Mouse (Mus musculus) ES-E14 (cell line): Measurements from ENCODE around the gene Aars2. TPM values are rescaled to one million over a fixed set of nuclear protein-coding genes. Genes with fewer than 3 reads are reported as not detected.
A peak's percentile ranks its signal among the peaks of the same experiment; 100 is the strongest.

ENCODE experiments used
- DNase-seq: peaks from one replicate; pipeline ENCODE4 v3.0.0-alpha.2; 2013; ENCODE audit warnings: low read depth, low spot score
- H3K27ac ChIP-seq: 2 replicates; pipeline ENCODE4 v1.5.1; 2012; ENCODE audit warnings: low read depth, mild to moderate bottlenecking, low read length, moderate library complexity, mixed read lengths; ENCODE audit not compliant: poor library complexity, insufficient read depth, severe bottlenecking
- H3K36me3 ChIP-seq: 2 replicates; pipeline ENCODE4 v1.6.1; 2012; ENCODE audit warnings: mild to moderate bottlenecking, low read length, moderate library complexity, mixed read lengths; ENCODE audit not compliant: control insufficient read depth, poor library complexity, insufficient read depth, severe bottlenecking
- H3K4me1 ChIP-seq, 2 experiments: fragments of 150-350 bp in 1 of 2; sonication (generic) in 1 of 2; 2 replicates each; pipeline ENCODE4 v1.6.1; 2012; ENCODE audit warnings: low read length in 2 of 2, mild to moderate bottlenecking in 1 of 2, mixed read lengths in 1 of 2; ENCODE audit not compliant: control insufficient read depth in 2 of 2, insufficient read depth in 2 of 2, poor library complexity in 1 of 2
- H3K4me3 ChIP-seq, 2 experiments: fragments of 150-350 bp in 1 of 2; sonication (generic) in 1 of 2; 2 replicates each; pipeline ENCODE4 v1.5.1; 2012; ENCODE audit warnings: low read length in 2 of 2, low read depth in 1 of 2, mild to moderate bottlenecking in 1 of 2, mixed read lengths in 1 of 2; ENCODE audit not compliant: insufficient read depth in 1 of 2, poor library complexity in 1 of 2, severe bottlenecking in 1 of 2
- H3K9ac ChIP-seq: 2 replicates; pipeline ENCODE4 v1.6.1; 2012; ENCODE audit warnings: low read depth, mild to moderate bottlenecking, low read length, mixed read lengths; ENCODE audit not compliant: poor library complexity, insufficient read depth, severe bottlenecking
- H3K9me3 ChIP-seq: fragments of 150-350 bp; sonication (generic); 2 replicates; pipeline ENCODE4 v1.6.1; 2012; ENCODE audit warnings: low read depth, mild to moderate bottlenecking, low read length; ENCODE audit not compliant: control insufficient read depth, insufficient read depth
- CHD2 ChIP-seq: IDR thresholded peaks from 2 replicates; pipeline ENCODE4 v1.6.1; 2014; ENCODE audit warnings: mild to moderate bottlenecking, low read depth, low read length, inconsistent platforms
- HCFC1 ChIP-seq: IDR thresholded peaks from 2 replicates; pipeline ENCODE4 v1.6.1; 2012; ENCODE audit warnings: low read length, inconsistent platforms, borderline replicate concordance; ENCODE audit not compliant: insufficient read depth
- MAFK ChIP-seq: IDR thresholded peaks from 2 replicates; pipeline ENCODE4 v1.6.1; 2014; ENCODE audit warnings: mild to moderate bottlenecking, low read depth, low read length, inconsistent platforms; ENCODE audit not compliant: insufficient read depth
- ZC3H11A ChIP-seq: IDR thresholded peaks from 2 replicates; pipeline ENCODE4 v1.6.1; 2012; ENCODE audit warnings: low read depth, mild to moderate bottlenecking, inconsistent platforms, low read length, borderline replicate concordance
- ZNF384 ChIP-seq: IDR thresholded peaks from 2 replicates; pipeline ENCODE4 v1.6.1; 2012; ENCODE audit warnings: low read depth, low read length, inconsistent platforms
- in situ Hi-C, 2 experiments: fragments of 600-800 bp; cut with MboI; formaldehyde crosslinking; loops; one replicate each; pipeline ENCODE4 v1.15.1; 2025; ENCODE audit warnings: low sequenced_read_pairs in 2 of 2, inconsistent platforms in 1 of 2; ENCODE audit not compliant: unreplicated experiment in 2 of 2
- total RNA-seq: library from RNA; depleted of rRNA; stranded (reverse); fragments of 300-350 nt; gene quantifications from 2 replicates; pipeline ENCODE4 v1.2.3, GENCODE M21; 2012; rRNA removed

Gene Aars2
- total RNA-seq, 1 experiment, result 36.6 TPM

DNA sequence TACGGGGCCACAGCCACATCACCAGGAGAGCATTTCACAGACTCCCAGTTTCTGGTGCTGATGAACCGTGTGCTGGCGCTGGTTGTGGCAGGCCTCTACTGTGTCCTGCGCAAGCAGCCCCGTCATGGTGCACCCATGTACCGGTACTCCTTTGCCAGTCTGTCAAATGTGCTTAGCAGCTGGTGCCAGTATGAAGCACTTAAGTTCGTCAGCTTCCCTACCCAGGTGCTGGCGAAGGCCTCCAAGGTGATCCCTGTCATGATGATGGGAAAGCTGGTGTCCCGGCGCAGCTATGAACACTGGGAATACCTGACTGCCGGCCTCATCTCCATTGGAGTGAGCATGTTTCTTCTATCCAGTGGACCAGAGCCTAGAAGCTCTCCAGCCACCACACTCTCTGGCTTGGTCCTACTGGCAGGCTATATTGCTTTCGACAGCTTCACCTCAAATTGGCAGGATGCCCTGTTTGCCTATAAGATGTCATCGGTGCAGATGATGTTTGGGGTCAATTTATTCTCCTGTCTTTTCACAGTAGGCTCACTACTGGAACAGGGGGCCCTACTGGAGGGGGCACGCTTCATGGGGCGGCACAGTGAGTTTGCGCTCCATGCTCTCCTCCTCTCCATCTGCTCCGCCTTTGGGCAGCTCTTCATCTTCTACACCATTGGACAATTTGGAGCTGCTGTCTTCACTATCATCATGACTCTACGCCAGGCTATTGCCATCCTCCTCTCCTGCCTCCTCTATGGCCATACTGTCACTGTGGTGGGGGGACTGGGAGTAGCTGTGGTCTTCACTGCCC lies 59.9 kb downstream of the Aars2 start:
- in situ Hi-C loops, result no loop called here
- DNase-seq, result no peak
- Histone ChIP-seq H3K4me3 (no peak overlapping the region), H3K9me3 (no peaks in the 10 kb centered on the region), H3K36me3 (peaks cover 64% of the 10 kb centered on the region), H3K27ac (no peak overlapping the region), H3K9ac (no peak overlapping the region), H3K4me1 (peaks cover 0 to 3% of the 10 kb centered on the region in 2 experiments; a peak in 1 of 4 replicates)
- TF ChIP-seq CHD2 (peak; percentile 67), ZC3H11A (no peak)

DNA sequence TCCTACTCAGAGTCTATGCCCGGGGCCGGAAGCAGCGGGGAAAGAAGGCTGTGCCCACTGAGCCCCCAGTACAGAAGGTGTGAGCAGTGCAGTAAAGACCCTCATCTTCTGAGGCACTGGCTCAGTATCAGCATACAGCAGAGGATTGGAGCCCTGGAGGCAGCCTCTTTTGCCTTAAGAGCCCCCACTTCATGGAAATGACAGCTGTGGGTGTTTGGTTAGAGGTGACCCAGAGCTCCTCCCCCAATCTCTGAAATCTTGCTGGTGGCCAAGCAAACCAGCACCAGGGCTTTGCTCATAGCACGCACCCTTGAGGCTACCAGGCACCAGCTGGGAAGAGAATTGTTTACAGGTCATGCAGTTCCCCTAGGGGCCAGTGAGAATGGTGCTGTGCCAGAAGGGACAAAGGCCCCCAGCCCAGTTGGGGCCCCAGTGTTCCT lies 60.5 kb downstream of the Aars2 start:
- Histone ChIP-seq H3K9me3 (no peaks in the 10 kb centered on the region), H3K9ac (no peak overlapping the region), H3K4me3 (no peak overlapping the region), H3K4me1 (peaks cover 0 to 3% of the 10 kb centered on the region in 2 experiments; a peak in 1 of 4 replicates), H3K27ac (no peak overlapping the region), H3K36me3 (peaks cover 67% of the 10 kb centered on the region)
- no peak for TF ChIP-seq HCFC1
- TF ChIP-seq ZC3H11A, result no peak
- TF ChIP-seq MAFK, result no peak
- no peak; the same call in 1 of the 2 replicates for TF ChIP-seq CHD2
- no peak for TF ChIP-seq ZNF384
- DNase-seq, result no peak
- in situ Hi-C loops, result no loop called here

DNA sequence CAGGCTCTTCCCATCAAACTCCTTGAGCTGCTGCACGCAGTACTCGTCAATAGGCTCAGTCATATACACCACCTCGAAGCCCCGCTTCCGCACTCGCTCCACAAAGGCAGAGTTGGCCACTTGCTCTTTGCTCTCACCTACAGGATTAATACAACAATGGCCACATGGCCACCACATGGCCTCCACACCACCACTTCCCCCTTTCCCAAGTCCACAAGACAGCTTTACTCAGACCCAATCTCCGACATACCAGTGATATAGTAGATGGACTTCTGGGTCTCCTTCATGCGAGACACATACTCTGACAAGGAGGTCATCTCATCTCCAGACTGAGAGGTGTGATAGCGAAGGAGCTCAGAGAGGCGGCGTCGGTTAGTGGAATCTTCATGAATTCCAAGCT lies 62.3 kb downstream of the Aars2 start:
- no peak for DNase-seq
- H3K4me3 ChIP-seq, result no peak overlapping the region
- no peaks in the 10 kb centered on the region for H3K9me3 ChIP-seq
- in situ Hi-C loops, result no loop called here
- peaks cover 0 to 3% of the 10 kb centered on the region in 2 experiments; a peak in 1 of 4 replicates for H3K4me1 ChIP-seq
- TF ChIP-seq ZNF384 (no peak), CHD2 (0 out of 2 replicates have a peak, but pooled peaks have one; percentile 28)
- H3K36me3 ChIP-seq, result peaks cover 74% of the 10 kb centered on the region
- no peak overlapping the region for H3K27ac ChIP-seq
- H3K9ac ChIP-seq, result no peak overlapping the region

DNA sequence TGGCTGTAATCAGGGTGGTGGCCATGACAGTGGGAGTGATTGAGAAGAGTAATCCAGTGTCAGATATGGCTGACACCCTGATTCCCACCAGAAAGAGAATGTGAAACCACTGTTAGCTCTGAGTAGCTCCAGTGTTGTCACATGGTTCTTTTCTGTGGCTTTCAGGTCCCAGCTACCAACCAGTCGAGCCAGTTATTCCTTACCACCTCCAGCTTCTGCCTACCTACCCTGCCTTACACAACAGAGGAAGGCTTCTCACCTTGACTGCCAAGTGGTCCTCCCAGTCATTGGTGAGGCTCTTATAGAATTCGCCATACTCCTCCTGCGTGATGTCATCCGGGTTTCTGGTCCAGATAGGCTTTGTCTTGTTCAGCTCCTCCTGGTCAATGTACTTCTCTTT lies 63.4 kb downstream of the Aars2 start:
- no peak overlapping the region for H3K9ac ChIP-seq
- no peak for DNase-seq
- no peak for TF ChIP-seq ZC3H11A
- no peak for TF ChIP-seq ZNF384
- TF ChIP-seq HCFC1, result no peak
- no peak for TF ChIP-seq CHD2
- TF ChIP-seq MAFK, result no peak
- H3K4me1 ChIP-seq, result peaks cover 0 to 2% of the 10 kb centered on the region in 2 experiments; a peak in 1 of 4 replicates
- no peaks in the 10 kb centered on the region for H3K9me3 ChIP-seq
- H3K27ac ChIP-seq, result peak overlapping the region; percentile 11; the same call in 1 of the 2 replicates
- H3K4me3 ChIP-seq, result peak overlapping the region; percentile 90 to 95; a peak in 3 of 4 replicates
- in situ Hi-C loops, result no loop called here
- peaks cover 73% of the 10 kb centered on the region for H3K36me3 ChIP-seq

Other genes starting within 250 kb of the Aars2 start
- 116 and 125 TPM in 2 replicates for gene Cdc5l, start 73.1 kb upstream of the Aars2 start, total RNA-seq
- 8.5 and 9.7 TPM in 2 replicates for gene Spats1, start 31.4 kb upstream of the Aars2 start, total RNA-seq
- gene Tcte1, start 16.6 kb downstream of the Aars2 start, total RNA-seq, result 0.09 and 0.11 TPM in 2 replicates
- gene Tmem151b, start 42.8 kb downstream of the Aars2 start, total RNA-seq, result 2.1 and 4.0 TPM in 2 replicates
- gene Nfkbie, start 48.9 kb downstream of the Aars2 start, total RNA-seq, result 2.1 and 2.2 TPM in 2 replicates
- 96.7 and 98.7 TPM in 2 replicates for gene Slc35b2, start 57.0 kb downstream of the Aars2 start, total RNA-seq
- gene Hsp90ab1, start 66.4 kb downstream of the Aars2 start, total RNA-seq, result 1,660 and 1,758 TPM in 2 replicates
- gene Slc29a1, start 92.8 kb downstream of the Aars2 start, total RNA-seq, result 321 and 677 TPM in 2 replicates
- gene Mymx, start 95.3 kb downstream of the Aars2 start, total RNA-seq, result 66.0 and 95.3 TPM in 2 replicates
- 0.48 TPM in 1 of 2 replicates, not detected in the other for gene Capn11, start 152.5 kb downstream of the Aars2 start, total RNA-seq
- gene Mrpl14, start 179.5 kb downstream of the Aars2 start, total RNA-seq, result 39.2 and 48.2 TPM in 2 replicates
- gene Tmem63b, start 180.1 kb downstream of the Aars2 start, total RNA-seq, result 89.1 and 139 TPM in 2 replicates
- 0.58 TPM in 1 of 2 replicates, not detected in the other for gene 1600014C23Rik, start 227.0 kb downstream of the Aars2 start, total RNA-seq